Comparison of ENCODE assay signal across 8 mouse cellular contexts in genomic region chr13:28947740-28948441, GRCm38 (mm10). TPM values are rescaled to one million over a fixed set of nuclear protein-coding genes. Genes with fewer than 3 reads are reported as not detected.
DNase-seq lines count a peak whose midpoint lies in the region; ATAC-seq and TF ChIP-seq lines count a peak whose summit lies in the region.

No protein-coding gene starts in this region.

- H3K9ac ChIP-seq in embryonic facial prominence, embryonic 12.5 days = peak overlapping the region; percentile 56; the same call in 1 of the 2 replicates
- no peak overlapping the region for H3K9ac ChIP-seq in intestine, postnatal 0 days (ENCODE audit: low read depth, low read length)
- peak overlapping the region; percentile 74 for H3K9ac ChIP-seq in midbrain, embryonic 16.5 days (ENCODE audit: low read depth, low read length)

- H3K36me3 ChIP-seq in kidney, adult 2 months (ENCODE audit: control insufficient read depth, insufficient read depth, low read length) = no peaks in the 10 kb centered on the region
- no peaks in the 10 kb centered on the region; the same call in 1 of the 2 replicates for H3K36me3 ChIP-seq in embryonic facial prominence, embryonic 12.5 days
- no peaks in the 10 kb centered on the region for H3K36me3 ChIP-seq in intestine, postnatal 0 days (ENCODE audit: control insufficient read depth, insufficient read depth)
- no peaks in the 10 kb centered on the region for H3K36me3 ChIP-seq in midbrain, embryonic 16.5 days (ENCODE audit: control insufficient read depth, insufficient read depth, low read length)

- H3K4me2 ChIP-seq in embryonic facial prominence, embryonic 12.5 days (replicated peaks) = peak overlapping the region; percentile 70
- H3K4me2 ChIP-seq in intestine, postnatal 0 days (replicated peaks; ENCODE audit: low read depth) = peak overlapping the region; percentile 89; the same call in 1 of the 2 replicates
- peak overlapping the region; percentile 87 for H3K4me2 ChIP-seq in midbrain, embryonic 16.5 days (ENCODE audit: low read length)

- H3K27me3 ChIP-seq in kidney, adult 2 months (replicated peaks; ENCODE audit: control insufficient read depth, insufficient read depth, low read length) = no peaks in the 10 kb centered on the region
- no peaks in the 10 kb centered on the region for H3K27me3 ChIP-seq in embryonic facial prominence, embryonic 12.5 days
- H3K27me3 ChIP-seq in intestine, postnatal 0 days (replicated peaks; ENCODE audit: control insufficient read depth, insufficient read depth, low read length) = no peaks in the 10 kb centered on the region
- no peaks in the 10 kb centered on the region for H3K27me3 ChIP-seq in midbrain, embryonic 16.5 days (ENCODE audit: control insufficient read depth, insufficient read depth, low read depth, low read length)

- H3K4me3 ChIP-seq in kidney, adult 2 months (ENCODE audit: insufficient read depth, low read depth, low read length) = no peak overlapping the region
- peak overlapping the region; percentile 41 for H3K4me3 ChIP-seq in embryonic facial prominence, embryonic 12.5 days
- H3K4me3 ChIP-seq in intestine, postnatal 0 days (ENCODE audit: low read depth, low read length) = no peak overlapping the region
- H3K4me3 ChIP-seq in midbrain, embryonic 16.5 days (ENCODE audit: low read depth, low read length) = peak overlapping the region; percentile 51

- no peaks in the 10 kb centered on the region for H3K4me1 ChIP-seq in kidney, adult 2 months (ENCODE audit: control insufficient read depth, insufficient read depth, low read length)
- peaks cover 19% of the 10 kb centered on the region for H3K4me1 ChIP-seq in embryonic facial prominence, embryonic 12.5 days
- H3K4me1 ChIP-seq in intestine, postnatal 0 days (replicated peaks; ENCODE audit: control insufficient read depth, insufficient read depth, low read length) = no peaks in the 10 kb centered on the region
- peaks cover 24% of the 10 kb centered on the region for H3K4me1 ChIP-seq in midbrain, embryonic 16.5 days (ENCODE audit: control insufficient read depth, insufficient read depth, low read length)

- no peak for ATAC-seq in embryonic facial prominence, embryonic 12.5 days (ENCODE audit: insufficient number of reproducible peaks, insufficient read depth, low FRiP score, low TSS enrichment)
- no peak for ATAC-seq in intestine, postnatal 0 days
- ATAC-seq in midbrain, embryonic 16.5 days = peak; percentile 39; the same call in 1 of the 2 replicates

- WGBS in kidney, adult 2 months = 56% methylated on average over 7 of the region's 7 CpGs
- 21% methylated on average over 7 of the region's 7 CpGs for WGBS in embryonic facial prominence, embryonic 12.5 days
- 26% methylated on average over 7 of the region's 7 CpGs for WGBS in intestine, postnatal 0 days
- 16% methylated on average over 7 of the region's 7 CpGs for WGBS in midbrain, embryonic 16.5 days

- no peaks in the 10 kb centered on the region for H3K9me3 ChIP-seq in embryonic facial prominence, embryonic 12.5 days
- no peaks in the 10 kb centered on the region for H3K9me3 ChIP-seq in intestine, postnatal 0 days (ENCODE audit: control insufficient read depth)
- no peaks in the 10 kb centered on the region for H3K9me3 ChIP-seq in midbrain, embryonic 16.5 days (replicated peaks; ENCODE audit: control insufficient read depth, low read length, poor library complexity, severe bottlenecking)

- peak; percentile 12 for DNase-seq in kidney, adult 2 months
- DNase-seq in kidney, adult 11 months = no peak
- DNase-seq in T-cell, adult 2 months (ENCODE audit: low spot score) = no peak
- DNase-seq in right cerebral cortex, postnatal 10 days (ENCODE audit: low spot score in 2 of 2) = no peak
- DNase-seq in frontal cortex, postnatal 25 days (ENCODE audit: low spot score in 2 of 2) = no peak

- TF ChIP-seq CTCF in kidney, adult 2 months (conservative IDR thresholded peaks at IDR 0.05; ENCODE audit: insufficient read depth, insufficient read length, low read depth, low read length) = no peak
- no peak for TF ChIP-seq CTCF in intestine, postnatal 0 days (IDR thresholded peaks at IDR 0.05; ENCODE audit: low read depth)

- no peak overlapping the region for H3K27ac ChIP-seq in kidney, adult 2 months (ENCODE audit: insufficient read depth, low read depth, low read length)
- H3K27ac ChIP-seq in embryonic facial prominence, embryonic 12.5 days = peak overlapping the region; percentile 79
- H3K27ac ChIP-seq in intestine, postnatal 0 days (ENCODE audit: low read depth, low read length) = no peak overlapping the region; the same call in 1 of the 2 replicates
- H3K27ac ChIP-seq in midbrain, embryonic 16.5 days (ENCODE audit: low read length) = peak overlapping the region; percentile 93

- no peak for TF ChIP-seq POLR2A in kidney, adult 2 months (IDR thresholded peaks at IDR 0.05; ENCODE audit: low read depth, low read length)

RNA-seq across cellular contexts. Expression of gene Sox4, which starts 5.6 kb away (rescaled TPM):
- polyA plus RNA-seq in kidney, adult 2 months (2012; rRNA removed) = 7.8 and 10.0 TPM in 2 replicates
- 142 and 153 TPM in 2 replicates for polyA plus RNA-seq in embryonic facial prominence, embryonic 12.5 days (2016; fragmentation: Nextera tagmentation; extraction: Ambion mirVana)
- 17.9 and 18.4 TPM in 2 replicates for polyA plus RNA-seq in intestine, postnatal 0 days (2015; fragmentation: Nextera tagmentation; extraction: Ambion mirVana)
- 158 and 160 TPM in 2 replicates for polyA plus RNA-seq in midbrain, embryonic 16.5 days (2015; fragmentation: Nextera tagmentation; extraction: Ambion mirVana)

Comparison
In these comparisons a context has a peak if more than half of its experiments do, and no peak if none do; other contexts are left out.
1. H3K27ac ChIP-seq: peak in embryonic facial prominence, embryonic 12.5 days (single experiment) and midbrain, embryonic 16.5 days (single experiment); none in kidney, adult 2 months (single experiment) and intestine, postnatal 0 days (single experiment).
2. H3K4me3 ChIP-seq: peak in embryonic facial prominence, embryonic 12.5 days (single experiment) and midbrain, embryonic 16.5 days (single experiment); none in kidney, adult 2 months (single experiment) and intestine, postnatal 0 days (single experiment).
3. Peak in every context shown above with its lines, with median percentiles within 50 percentile points of each other: H3K4me2 ChIP-seq.